ENCODE assay signal across 8 mouse cellular contexts in the genomic region with DNA sequence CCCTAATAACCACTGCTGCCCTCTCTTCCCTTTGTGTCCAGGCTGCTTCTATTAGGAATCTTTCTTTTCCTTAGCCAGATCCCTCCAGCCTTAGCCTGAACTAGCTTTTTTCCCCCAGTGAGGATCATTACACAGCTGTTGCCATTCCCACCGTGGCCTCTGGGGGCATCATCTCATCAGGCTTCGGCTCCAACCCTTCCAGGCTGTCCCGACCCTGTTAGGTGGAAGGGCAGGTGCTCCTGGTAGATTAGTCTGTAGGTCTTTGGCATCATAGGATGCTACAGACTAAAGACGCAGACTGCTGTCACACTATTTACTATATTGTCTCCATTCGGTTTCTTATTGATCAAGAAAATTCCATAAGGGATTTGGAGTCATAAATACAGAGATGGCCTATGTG.
DNase-seq lines count a peak whose midpoint lies in the region; ATAC-seq and TF ChIP-seq lines count a peak whose summit lies in the region.

No protein-coding gene starts in this region.

- H3K4me2 ChIP-seq in midbrain, embryonic 15.5 days: no peak overlapping the region
- no peak overlapping the region for H3K4me2 ChIP-seq in embryonic facial prominence, embryonic 11.5 days (ENCODE audit: low read depth, low read length)

- no peak for TF ChIP-seq POLR2A in bone marrow, adult 2 months (IDR thresholded peaks at IDR 0.05; ENCODE audit: borderline replicate concordance, control insufficient read depth, low read depth, low read length)

- no peak for ATAC-seq in midbrain, embryonic 15.5 days (replicated peaks)
- no peak for ATAC-seq in embryonic facial prominence, embryonic 11.5 days (replicated peaks; ENCODE audit: insufficient number of reproducible peaks, low FRiP score, low TSS enrichment, low read depth)

- H3K36me3 ChIP-seq in midbrain, embryonic 10.5 days: no peaks in the 10 kb centered on the region
- H3K36me3 ChIP-seq in midbrain, embryonic 15.5 days (replicated peaks): no peaks in the 10 kb centered on the region
- H3K36me3 ChIP-seq in embryonic facial prominence, embryonic 11.5 days (replicated peaks; ENCODE audit: control insufficient read depth, insufficient read depth, low read depth, low read length): no peaks in the 10 kb centered on the region

- DNase-seq in adrenal gland, adult 18-20 months (ENCODE audit: low spot score in 2 of 2): peak; percentile 26 to 48
- DNase-seq in adrenal gland, adult 8-10 months: no peak
- peak; percentile 56 for DNase-seq in midbrain, embryonic 10.5 days (ENCODE audit: low spot score)
- DNase-seq in embryonic facial prominence, embryonic 11.5 days (ENCODE audit: low spot score): peak; percentile 73
- DNase-seq in layer of hippocampus, postnatal 25 days (ENCODE audit: extremely low spot score in 1 of 2, low spot score in 1 of 2): peak; percentile 28 to 68
- DNase-seq in retina, postnatal 7 days (ENCODE audit: low read depth, low spot score): peak; percentile 8

- H3K27me3 ChIP-seq in midbrain, embryonic 10.5 days (ENCODE audit: low read depth, poor library complexity, severe bottlenecking): no peaks in the 10 kb centered on the region
- no peaks in the 10 kb centered on the region for H3K27me3 ChIP-seq in midbrain, embryonic 15.5 days (replicated peaks)
- H3K27me3 ChIP-seq in embryonic facial prominence, embryonic 11.5 days (ENCODE audit: control insufficient read depth, insufficient read depth, low read length): no peaks in the 10 kb centered on the region

- H3K4me3 ChIP-seq in midbrain, embryonic 10.5 days: no peak overlapping the region
- no peak overlapping the region for H3K4me3 ChIP-seq in midbrain, embryonic 15.5 days
- H3K4me3 ChIP-seq in bone marrow, adult 2 months (replicated peaks; ENCODE audit: control insufficient read depth, low read depth, low read length): no peak overlapping the region
- no peak overlapping the region for H3K4me3 ChIP-seq in embryonic facial prominence, embryonic 11.5 days (ENCODE audit: low read depth, low read length)

- H3K4me1 ChIP-seq in midbrain, embryonic 10.5 days: no peaks in the 10 kb centered on the region
- H3K4me1 ChIP-seq in midbrain, embryonic 15.5 days: no peaks in the 10 kb centered on the region
- H3K4me1 ChIP-seq in bone marrow, adult 2 months (ENCODE audit: control insufficient read depth, insufficient read depth, low read length): no peaks in the 10 kb centered on the region
- no peaks in the 10 kb centered on the region for H3K4me1 ChIP-seq in embryonic facial prominence, embryonic 11.5 days (ENCODE audit: control insufficient read depth, insufficient read depth, low read length)

- TF ChIP-seq CTCF in bone marrow, adult 2 months (IDR thresholded peaks at IDR 0.05; ENCODE audit: control insufficient read depth, insufficient read depth, low read length): peak; percentile 71

- H3K9me3 ChIP-seq in midbrain, embryonic 10.5 days (replicated peaks): no peaks in the 10 kb centered on the region
- H3K9me3 ChIP-seq in midbrain, embryonic 15.5 days: no peaks in the 10 kb centered on the region
- no peaks in the 10 kb centered on the region for H3K9me3 ChIP-seq in embryonic facial prominence, embryonic 11.5 days (replicated peaks; ENCODE audit: control insufficient read depth, low read length)

- WGBS in midbrain, embryonic 10.5 days: 28% methylated on average over 5 of the region's 5 CpGs
- 28% methylated on average over 5 of the region's 5 CpGs for WGBS in midbrain, embryonic 15.5 days
- WGBS in bone marrow, adult 2 months: 32% methylated on average over 5 of the region's 5 CpGs
- 20% methylated on average over 5 of the region's 5 CpGs for WGBS in embryonic facial prominence, embryonic 11.5 days

- no peak overlapping the region for H3K27ac ChIP-seq in midbrain, embryonic 10.5 days (replicated peaks)
- H3K27ac ChIP-seq in midbrain, embryonic 15.5 days: no peak overlapping the region
- H3K27ac ChIP-seq in bone marrow, adult 2 months (ENCODE audit: control insufficient read depth, insufficient read depth, low read depth, low read length, poor library complexity): no peak overlapping the region
- H3K27ac ChIP-seq in embryonic facial prominence, embryonic 11.5 days (replicated peaks; ENCODE audit: low read depth, low read length): no peak overlapping the region

- no peak overlapping the region for H3K9ac ChIP-seq in midbrain, embryonic 15.5 days
- H3K9ac ChIP-seq in embryonic facial prominence, embryonic 11.5 days (replicated peaks; ENCODE audit: low read length): no peak overlapping the region
